Mouse (Mus musculus): ENCODE results near the gene Asnsd1.
A peak's percentile ranks its signal among the peaks of the same experiment; 100 is the strongest.
"Not testable (repeated sequence)": the region's sequence is repeated elsewhere in the genome, so short reads cannot be mapped to it uniquely, and the experiment has no call there.

The Asnsd1 gene

DNA sequence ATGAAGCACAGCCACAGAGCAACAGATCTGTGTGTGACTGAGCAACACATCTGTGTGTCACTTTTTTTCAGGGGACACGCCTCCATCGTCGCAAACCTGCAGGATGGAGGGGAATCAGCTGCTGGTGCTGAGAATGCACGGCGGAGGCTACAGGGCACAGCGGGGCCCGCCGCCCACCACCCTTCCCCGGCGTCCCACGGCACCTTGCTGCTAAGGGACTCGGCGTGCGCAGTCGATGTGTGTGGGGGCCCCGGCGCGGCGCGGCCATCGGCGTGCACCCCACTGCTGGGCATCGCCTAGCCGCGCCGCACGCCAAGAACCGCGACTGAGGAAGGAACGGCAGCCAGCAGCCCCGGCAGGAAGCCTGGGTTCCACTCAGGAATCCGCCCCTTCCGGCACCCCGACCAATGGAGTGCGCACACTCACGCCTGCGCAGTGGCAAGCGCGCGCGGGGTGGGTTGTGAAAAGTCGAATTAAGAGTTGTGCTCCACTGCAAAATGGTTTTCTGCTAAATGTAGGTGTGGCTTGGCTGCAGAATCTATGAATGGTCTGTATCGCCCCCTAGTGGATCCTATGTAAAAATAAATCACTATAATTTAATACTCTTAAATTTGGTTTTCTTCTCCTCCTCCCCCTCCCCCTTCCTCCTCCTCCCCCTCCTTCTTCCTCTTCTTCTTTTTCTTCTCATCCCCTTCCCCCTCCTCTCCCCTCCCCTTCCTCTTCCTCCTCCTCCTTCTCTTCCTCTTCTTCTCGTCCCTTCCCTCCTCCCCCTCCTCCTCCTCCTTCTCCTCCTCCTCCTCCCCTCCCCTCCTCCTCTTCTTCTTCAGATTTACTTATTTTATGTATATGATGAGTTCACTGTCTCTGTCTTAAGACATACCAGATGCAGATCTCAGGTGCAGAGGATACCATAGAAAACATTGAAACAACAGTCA is at the start of gene Asnsd1, which contains the start of the genes Asdurf and Gm28551:
Gene Asnsd1 (minus strand): TSS at position 426 of the 935 bp plus-strand sequence.
Gene Asdurf (minus strand): TSS at position 293 of the 935 bp plus-strand sequence.
Gene Gm28551 (minus strand): TSS at position 341 of the 935 bp plus-strand sequence.
- peak; percentile 98 for DNase-seq (ENCODE audit: low read depth, low spot score)

DNA sequence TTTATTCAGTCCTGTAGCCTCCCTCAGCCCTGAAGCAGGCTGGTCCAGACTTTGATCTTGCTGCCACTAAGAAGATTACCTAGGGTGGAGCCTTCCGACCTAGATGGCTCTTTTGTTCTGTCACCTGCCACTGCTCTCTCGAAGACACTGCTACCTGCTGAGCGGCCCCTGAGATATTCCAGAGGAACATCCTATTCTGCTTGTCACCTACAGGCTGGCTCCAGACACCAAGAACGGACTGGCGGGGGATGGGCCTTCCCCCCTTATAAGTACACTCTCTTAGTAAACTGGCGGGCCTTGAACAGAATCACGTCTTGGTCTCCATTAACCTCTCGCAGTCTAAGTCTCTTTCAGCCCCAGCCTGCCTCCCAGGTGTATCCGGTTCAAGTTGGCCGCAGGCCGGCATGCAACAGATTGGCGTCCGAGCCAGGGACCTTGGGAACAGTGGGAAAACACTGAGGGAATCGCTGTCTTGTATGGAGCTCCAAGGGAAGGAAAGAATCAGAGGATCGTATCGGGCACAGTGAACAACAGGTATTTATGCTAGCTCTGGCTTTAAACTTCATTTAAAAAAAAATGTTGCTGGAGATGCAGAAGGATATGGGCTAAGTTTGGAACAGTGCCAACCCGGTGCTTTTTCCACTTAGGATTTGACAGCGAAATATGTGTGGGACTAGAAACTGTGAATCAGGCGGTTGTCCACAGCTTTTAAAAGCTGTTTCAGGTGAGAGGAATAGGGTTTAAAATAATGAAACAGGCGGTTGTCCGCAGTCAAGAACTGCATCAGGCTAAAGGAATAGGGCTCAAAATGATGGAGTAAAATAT is 41.6 kb upstream of the Asnsd1 start:
- peak; percentile 33 for DNase-seq (ENCODE audit: low read depth, low spot score)

DNA sequence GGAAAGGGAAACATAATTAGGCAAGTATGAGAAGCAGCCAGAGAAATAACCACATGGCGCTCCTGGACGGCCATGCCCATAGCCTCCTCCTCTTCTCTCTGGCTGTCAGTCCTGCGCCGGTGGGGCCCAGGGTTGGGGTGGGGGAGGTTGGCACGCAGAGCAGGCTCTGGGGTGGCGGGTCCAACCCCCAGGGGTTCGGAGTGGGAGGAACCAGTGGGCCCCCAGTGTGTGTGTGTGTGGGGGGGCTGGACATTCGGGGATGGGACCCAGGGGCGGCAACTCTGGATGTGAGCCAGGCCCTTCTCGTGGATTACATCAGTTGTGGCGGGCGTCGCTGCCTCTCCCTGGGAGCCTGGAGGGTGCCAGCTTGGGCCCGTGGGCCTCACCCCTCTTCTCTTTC is 36.2 kb upstream of the Asnsd1 start:
- no peak for DNase-seq (ENCODE audit: low read depth, low spot score)

DNA sequence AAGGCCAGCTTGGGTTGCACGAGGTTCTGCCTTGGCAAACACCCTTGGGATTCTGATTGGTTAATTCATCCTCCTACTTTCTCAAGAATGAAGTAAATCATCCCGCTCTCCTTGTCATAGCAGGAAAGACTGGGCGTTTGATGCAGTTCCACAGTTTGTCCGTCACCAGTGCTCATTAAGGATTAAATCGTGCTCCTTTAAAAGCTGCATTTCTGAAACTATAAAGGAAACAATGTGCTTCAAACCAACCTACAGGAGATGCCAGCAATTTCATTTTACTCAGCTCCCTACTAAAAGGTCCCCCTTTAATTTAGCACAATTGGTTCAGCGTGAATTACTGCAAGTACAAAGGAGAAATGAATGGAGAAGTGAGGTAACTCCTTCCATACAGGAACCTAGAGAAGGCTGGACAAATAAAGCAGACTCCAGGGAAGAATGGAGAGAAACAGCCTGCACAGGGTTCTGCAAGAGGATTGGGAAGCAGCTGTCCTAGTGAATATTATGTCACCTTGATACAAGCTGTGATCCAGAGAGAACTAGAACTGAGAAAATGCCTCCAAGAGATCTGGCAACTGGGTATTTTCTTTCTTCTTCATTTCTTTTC is 31.6 kb upstream of the Asnsd1 start:
- peak; percentile 4 for DNase-seq (ENCODE audit: low read depth, low spot score)

DNA sequence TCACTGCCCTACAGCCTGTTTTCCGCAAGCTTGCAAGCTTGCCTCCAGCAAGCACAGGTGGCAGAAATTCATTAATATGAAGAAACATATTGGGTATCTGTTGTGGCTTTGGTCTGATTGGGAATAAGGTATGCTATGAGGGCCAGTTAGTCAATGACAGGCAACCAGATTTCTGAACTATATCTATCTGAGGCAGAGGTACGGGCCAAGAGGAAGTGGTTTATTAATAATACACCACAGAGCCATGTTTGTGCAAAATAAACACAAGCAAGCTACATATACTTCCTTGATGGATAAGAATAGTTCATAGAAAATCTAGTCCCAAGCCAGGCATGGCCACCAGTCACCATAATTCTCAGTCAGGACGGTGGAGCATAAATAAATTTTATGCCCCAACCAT is 25.2 kb upstream of the Asnsd1 start:
- no peak for DNase-seq (ENCODE audit: low read depth, low spot score)

DNA sequence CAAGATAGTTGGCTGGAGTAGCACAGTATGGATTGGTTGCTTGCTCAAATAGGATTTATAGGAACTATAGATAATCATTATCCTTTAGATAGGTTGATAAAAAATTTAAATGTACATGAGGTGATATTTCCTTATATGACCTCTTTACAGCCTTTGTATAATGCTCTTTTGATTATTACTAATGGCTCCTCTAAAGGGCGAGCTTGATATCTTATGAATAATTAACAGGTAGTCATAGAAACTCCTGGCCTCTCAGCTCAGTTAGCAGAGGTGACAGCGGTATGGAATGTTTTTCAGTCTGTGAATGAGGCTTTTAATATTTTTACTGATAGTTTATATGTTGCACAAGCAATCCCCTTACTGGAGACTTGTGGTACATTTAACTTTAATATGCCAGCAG is 23.4 kb upstream of the Asnsd1 start:
- not testable (repeated sequence) for DNase-seq (ENCODE audit: low read depth, low spot score)

DNA sequence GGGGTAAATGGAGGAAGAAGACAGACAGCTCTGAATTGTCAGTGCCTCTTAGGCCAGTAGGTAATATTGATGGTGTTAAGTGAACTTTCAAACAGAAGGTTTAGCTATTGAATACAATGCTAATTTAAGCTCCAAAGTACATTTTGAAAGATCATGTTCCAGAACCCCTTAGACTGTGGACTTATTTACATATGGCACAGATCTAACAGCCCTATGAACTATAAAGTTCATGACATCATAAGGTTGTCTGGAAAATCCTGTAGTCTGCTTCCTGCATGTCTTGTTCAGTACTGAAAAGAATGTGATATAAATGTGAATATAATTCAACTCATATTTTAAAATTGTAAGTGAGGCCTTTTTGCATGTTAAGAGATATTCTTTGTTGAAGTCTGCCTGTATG is 6.4 kb upstream of the Asnsd1 start:
- no peak for DNase-seq (ENCODE audit: low read depth, low spot score)

DNA sequence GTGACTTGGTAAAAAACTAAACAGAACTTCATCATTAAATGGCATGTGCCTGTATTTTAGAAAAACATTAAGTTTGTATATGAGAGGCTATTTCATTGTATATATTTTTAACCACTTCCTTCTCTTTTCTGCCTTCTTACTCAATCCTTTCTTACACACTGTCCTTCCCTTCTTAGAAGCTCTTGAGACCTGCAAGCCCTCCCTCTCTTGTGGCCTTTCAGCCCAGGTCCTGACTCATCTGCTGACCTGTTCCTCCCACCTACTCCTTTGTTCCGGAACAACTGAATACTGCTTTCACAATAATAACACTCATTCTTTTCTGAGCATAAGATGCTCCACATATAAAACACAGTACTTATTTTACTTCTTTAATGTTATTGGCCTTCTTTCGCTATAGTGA is 11.5 kb downstream of the Asnsd1 start:
- no peak for DNase-seq (ENCODE audit: low read depth, low spot score)

DNA sequence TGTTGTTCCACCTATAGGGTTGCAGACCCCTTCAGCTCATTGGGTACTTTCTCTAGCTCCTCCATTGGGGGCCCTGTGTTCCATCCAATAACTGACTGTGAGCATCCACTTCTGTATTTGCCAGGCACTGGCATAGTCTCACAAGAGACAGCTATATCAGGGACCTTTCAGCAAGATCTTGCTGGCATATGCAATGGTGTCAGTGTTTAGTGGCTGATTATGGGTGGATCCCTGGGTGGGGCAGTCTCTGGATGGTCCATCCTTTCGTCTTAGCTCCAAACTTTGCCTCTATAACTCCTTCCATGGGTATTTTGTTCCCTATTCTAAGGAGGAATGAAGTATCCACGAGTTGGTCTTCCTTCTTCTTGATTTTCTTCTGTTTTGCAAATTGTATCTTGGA is 15.1 kb downstream of the Asnsd1 start:
- not testable (repeated sequence) for DNase-seq (ENCODE audit: low read depth, low spot score)

DNA sequence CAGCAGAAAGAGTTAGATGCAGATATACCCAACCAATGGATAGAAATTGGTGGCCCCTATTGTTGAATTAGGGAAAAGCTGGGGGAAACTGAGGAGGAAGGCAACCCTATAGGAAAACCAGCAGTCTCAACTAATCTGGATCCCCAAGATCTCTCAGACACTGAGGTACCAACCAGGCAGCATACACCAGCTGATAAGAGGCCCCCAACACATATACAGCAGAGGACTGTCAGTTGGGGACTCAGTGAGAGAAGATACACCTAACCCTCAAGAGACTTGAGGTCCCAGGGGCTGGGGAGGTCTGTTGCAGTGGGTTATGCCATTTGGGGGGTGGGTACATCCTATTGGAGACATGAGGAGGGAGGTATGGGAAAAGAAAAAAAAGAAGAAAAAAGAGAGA is 17.1 kb downstream of the Asnsd1 start:
- no peak for DNase-seq (ENCODE audit: low read depth, low spot score)

DNA sequence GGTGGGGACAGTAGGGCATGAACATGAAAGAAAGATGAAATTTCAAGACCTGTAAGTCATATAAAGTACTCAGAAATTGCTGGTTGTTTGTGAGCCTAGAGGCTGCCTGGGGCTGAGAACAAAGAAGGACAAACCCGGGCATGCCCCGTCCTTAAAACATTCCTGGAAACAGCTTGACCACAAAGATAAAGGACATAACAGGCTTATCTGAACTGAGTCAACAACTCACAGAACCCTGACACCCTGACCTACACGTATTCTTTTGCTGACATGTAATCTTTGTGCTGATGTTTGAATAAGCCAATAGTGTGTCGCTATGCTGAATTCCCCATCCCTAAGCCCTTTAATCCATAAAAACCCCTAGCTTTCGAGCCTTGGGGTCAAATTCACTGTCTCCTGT is 19.0 kb downstream of the Asnsd1 start:
- not testable (repeated sequence) for DNase-seq (ENCODE audit: low read depth, low spot score)

DNA sequence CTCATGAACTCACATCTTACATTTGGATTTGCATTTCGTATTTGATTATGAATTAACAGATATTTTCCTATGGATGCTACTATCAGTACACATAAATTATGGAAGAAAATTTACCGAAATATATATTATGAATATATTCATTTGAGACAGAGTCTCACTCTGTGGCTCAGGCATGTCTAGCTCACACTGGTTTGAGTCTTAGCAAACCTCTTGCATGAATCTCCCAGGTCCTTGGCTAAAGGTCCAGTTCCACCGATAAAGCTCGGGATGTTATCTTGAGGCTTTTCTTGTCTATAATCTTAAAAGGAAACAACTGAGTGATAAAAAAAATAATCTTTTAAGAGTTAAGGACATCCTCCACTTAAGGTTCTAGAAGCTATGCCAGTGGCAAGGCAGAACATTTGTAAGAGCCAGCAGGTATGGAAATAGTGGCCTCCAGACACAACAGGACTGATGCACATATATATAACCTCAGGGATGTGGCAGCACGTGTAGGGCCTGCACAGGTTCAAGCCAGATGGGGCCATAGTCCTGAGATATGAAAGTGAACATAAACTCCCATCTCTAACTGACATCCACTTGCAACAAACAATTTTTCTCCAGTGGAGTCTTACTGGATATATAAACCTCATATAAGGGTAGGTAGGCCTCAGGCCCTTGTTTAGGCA is 27.6 kb downstream of the Asnsd1 start:
- no peak for DNase-seq (ENCODE audit: low read depth, low spot score)

DNA sequence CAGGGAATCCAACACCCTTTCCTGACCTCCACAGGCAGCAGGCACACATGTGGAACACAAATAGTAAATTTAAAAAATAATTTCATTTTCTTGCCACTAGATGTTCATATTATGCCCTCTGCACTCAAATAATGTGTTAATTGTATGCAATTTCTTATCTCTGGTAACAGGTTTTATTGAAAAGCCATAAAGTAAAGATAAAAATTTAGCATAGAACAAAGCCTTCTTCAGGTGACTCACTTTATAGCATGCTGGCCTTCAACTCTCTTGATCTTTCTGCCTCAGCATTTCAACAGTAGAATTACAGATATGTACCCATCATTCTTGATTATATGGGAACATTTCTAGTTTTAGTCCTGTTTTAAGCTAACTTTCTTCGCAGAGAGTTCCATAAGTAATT is 28.3 kb downstream of the Asnsd1 start:
- DNase-seq (ENCODE audit: low read depth, low spot score): no peak

DNA sequence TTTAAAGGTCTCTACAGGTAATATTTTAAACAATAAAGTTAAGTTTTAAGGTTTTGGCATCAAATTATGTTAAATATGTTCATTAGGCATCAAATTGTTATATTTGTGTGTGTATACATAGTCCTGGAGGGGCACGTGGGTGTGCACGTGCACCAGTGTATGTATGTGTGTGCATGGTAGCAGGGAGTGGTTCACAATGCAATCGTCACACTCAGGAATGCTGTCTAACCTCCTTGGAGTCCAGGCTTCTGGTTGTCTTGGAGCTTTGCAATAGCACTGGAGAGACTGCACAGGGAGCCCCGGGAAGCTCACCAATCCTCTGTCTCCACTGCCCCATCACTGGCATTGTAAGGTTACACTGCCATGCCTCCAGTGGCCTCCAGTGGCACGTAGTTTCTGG is 29.3 kb downstream of the Asnsd1 start:
- DNase-seq (ENCODE audit: low read depth, low spot score): no peak

DNA sequence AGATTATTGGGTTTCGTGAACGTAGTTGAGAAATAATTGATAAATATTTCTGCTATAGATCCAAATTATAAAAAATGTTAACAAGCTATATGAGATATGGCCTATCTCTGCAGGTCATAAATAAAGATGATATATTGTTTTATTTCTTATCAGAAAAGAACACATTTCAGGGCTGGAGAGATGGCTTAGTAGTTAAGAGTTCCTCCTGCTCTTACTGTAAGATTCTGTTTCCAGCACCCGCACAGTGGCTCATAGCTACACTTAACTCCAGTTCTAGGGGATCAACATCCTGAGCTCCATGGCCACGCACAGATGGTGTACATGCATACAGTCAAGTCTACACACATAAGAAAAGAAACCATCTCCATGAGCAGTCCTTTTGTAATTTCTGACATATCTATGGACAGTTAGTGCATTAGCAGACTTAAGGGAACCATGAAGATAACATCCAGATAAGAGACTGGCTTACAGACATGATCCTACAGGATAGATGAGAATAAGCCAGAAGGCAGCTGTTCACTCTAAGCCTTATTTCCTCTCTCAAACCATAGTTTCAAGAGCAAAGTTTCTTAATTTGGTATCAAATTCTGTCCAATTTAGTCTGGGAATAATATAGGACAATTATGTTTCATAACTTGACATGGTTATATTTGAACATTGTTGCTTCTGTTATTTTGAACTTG is 30.7 kb downstream of the Asnsd1 start:
- DNase-seq (ENCODE audit: low read depth, low spot score): no peak

DNA sequence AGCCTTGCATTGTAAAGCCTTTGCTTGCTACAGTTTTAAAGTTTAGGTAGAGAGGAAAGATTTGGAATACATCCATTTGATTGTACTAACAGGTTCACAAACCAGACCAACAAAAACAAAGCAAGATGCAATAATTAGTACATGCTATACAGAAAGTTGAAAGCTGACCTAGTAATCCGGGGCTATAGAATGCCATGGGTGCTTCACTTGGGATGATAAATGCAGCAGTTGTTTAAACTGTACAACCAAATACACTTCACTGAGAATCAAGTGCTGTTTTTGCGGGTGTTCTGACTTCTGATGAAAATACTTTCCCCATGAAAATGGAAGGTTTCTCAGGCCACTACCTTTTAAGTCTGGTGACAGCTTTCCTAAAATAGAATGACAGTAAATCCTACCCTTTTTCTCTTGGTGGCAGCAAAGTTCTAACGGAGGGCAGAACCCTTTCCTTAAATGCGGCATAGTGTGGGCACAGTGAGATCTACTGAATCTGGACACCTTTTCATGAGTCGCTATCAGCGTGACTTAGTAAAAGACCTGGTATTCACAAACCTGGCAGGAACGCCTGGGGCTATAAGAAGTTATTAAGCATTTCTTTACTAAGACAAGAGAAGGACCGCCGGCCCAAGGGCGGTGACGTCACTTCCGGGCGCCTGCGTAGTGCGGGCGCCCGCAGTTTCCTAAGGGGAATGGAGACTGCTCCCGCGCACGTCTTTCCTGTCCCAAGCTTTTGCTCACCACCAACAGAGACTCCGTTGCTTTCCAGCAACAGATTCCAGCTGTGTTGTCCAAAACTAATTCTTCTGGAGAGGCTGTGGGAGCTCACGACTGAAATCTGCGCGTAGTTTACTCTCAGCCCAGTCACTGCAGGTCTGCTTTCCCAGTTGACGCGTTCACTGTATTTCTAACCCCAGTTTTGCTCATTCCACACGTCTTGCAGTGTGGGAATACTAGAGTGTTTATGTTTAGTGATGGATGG is 39.3 kb downstream of the Asnsd1 start, which contains the start of gene Osgepl1:
Gene Osgepl1 (plus strand): TSS at position 636 of the 979 bp plus-strand sequence.
- DNase-seq (ENCODE audit: low read depth, low spot score): peak; percentile 92

DNA sequence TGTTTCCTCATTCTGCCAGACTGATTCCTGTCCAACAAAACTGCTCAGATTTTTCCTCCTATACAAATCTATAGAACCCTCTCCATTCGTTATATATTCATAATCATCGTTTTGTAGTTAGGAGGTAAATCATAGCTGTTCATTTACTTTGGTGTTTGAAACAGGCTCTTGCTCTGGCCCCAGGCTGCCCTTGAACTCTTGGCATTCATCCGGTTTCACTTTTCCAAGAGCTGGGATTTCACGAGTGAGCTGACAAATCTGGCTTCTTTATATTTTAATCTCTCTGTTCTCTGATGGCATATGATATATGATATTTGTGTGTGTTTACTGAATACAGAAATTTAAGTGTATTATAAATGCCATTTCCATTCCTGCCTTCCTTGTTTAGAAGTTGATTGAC is 52.0 kb downstream of the Asnsd1 start:
- DNase-seq (ENCODE audit: low read depth, low spot score): no peak

DNA sequence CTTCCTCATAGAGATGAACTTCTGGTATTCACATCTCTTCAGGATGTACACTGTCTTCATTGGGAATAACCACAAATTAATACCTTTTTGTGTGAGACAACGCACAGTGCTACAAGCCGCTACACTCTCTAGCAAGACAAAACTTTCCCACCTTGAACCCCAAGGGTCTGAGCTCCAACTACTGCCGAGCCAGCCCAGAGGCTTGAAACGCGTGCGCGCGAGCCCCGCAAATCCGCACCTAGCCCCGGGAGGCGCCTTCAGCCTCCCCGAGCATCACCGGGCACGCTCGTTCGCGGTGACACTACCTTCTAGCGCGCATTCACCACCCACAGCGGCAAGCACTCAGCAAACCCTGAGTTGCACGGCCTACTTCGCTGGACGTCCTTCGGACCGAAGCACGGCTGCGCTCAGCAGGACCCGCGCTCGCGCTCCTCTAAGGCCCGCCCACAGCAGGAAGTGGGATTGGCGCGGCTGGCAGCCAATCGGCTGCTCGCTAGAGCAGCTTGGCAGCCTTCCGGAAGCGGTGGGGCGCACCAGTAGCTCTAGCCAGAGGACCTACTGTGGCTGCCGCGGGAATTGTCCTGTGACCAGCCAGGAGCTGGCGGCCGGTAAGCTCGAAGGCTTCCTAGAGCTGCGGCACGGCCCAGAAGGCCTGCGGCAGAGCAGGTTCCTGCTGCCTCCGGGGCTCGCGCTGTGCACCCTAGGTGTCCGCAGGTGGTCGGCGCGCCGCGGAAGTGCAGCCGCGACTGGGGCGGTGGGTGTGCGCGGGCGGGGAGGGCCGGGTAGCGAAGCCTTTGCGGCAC is 55.8 kb downstream of the Asnsd1 start, which contains the start of the genes Pms1, Ormdl1 and Gm28778:
Gene Pms1 (minus strand): TSS at position 438 of the 803 bp plus-strand sequence.
Gene Ormdl1 (plus strand): TSS at position 515 of the 803 bp plus-strand sequence.
Gene Gm28778 (plus strand): TSS at position 531 of the 803 bp plus-strand sequence.
- DNase-seq (ENCODE audit: low read depth, low spot score): peak; percentile 99

Measured in brain, adult 2 months (tissue).